Mouse (Mus musculus): Measurements from ENCODE around the gene Slc38a7.

GRCm38 (mm10) chr8:95801476-95802064 is 51.8 kb downstream of the Slc38a7 start:
- no peak for TF ChIP-seq MYOD1 (IDR thresholded peaks at IDR 0.05; ENCODE audit: control insufficient read depth, insufficient read length, low read depth)
- no peak for TF ChIP-seq CTCF (IDR thresholded peaks at IDR 0.05; ENCODE audit: control insufficient read depth, insufficient read depth, insufficient read length)
- TF ChIP-seq FOSL1 (IDR thresholded peaks at IDR 0.05; ENCODE audit: insufficient read depth, low read length, poor library complexity, severe bottlenecking), result no peak
- no peak for TF ChIP-seq MYOG (IDR thresholded peaks at IDR 0.05; ENCODE audit: control insufficient read depth, extremely low read depth, insufficient read length)
